Mouse (Mus musculus): ENCODE results near the gene Polr2a.

DNA sequence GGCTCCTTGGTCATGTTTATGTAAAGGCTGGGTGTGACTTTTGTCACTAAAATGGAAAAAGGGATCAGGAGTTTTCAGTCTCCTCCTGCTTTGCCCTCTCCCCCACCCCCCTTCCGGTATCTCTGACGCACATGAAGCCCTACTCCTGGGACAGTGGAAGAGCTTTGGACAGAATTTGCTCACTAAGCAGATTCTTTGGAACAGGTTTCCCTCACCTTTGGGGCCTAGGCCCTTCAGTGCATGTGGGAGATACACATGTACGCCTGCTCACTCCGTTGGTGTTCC lies 9.1 kb upstream of the Polr2a start:
- no peak for TF ChIP-seq USF1 (IDR thresholded peaks at IDR 0.05; ENCODE audit: low read depth)
- no peak for TF ChIP-seq POLR2A (IDR thresholded peaks at IDR 0.05; ENCODE audit: insufficient read length, low read depth)
- no peak for TF ChIP-seq MAX (IDR thresholded peaks at IDR 0.05; ENCODE audit: low read depth)
- TF ChIP-seq CEBPB (IDR thresholded peaks at IDR 0.05; ENCODE audit: insufficient read depth, poor library complexity, severe bottlenecking) = no peak
- TF ChIP-seq TCF12 (IDR thresholded peaks at IDR 0.05; ENCODE audit: insufficient read depth, poor library complexity, severe bottlenecking) = no peak
- no peak for TF ChIP-seq POLR2AphosphoS2 (IDR thresholded peaks at IDR 0.05; ENCODE audit: insufficient read length, low read depth)
- no peak for TF ChIP-seq MYOG (IDR thresholded peaks at IDR 0.05; ENCODE audit: control insufficient read depth in 1 of 3, insufficient read depth in 1 of 3, insufficient read length in 2 of 3, low read depth in 2 of 3)
- TF ChIP-seq E2F4 (IDR thresholded peaks at IDR 0.05; ENCODE audit: insufficient read depth) = no peak
- no peak for TF ChIP-seq SRF (IDR thresholded peaks at IDR 0.05; ENCODE audit: control insufficient read depth, insufficient read length, low read depth)
- no peak for TF ChIP-seq MYOD1 (IDR thresholded peaks at IDR 0.05; ENCODE audit: control insufficient read depth in 1 of 3, insufficient read length in 2 of 3, low read depth in 2 of 3)
- no peak for TF ChIP-seq REST (IDR thresholded peaks at IDR 0.05; ENCODE audit: insufficient read depth, insufficient read length)
- no peak for TF ChIP-seq TCF3 (IDR thresholded peaks at IDR 0.05; ENCODE audit: insufficient read length, low read depth)
